Mouse (Mus musculus): ENCODE data around the gene Camta1. TPM values are rescaled to one million over a fixed set of nuclear protein-coding genes. Genes with fewer than 3 reads are reported as not detected.
A peak's percentile ranks its signal among the peaks of the same experiment; 100 is the strongest.

Camta1 gene
- polyA plus RNA-seq, 1 experiment from 2014 or later, result 140 TPM

- no peaks in the 10 kb centered on the region for H3K4me1 ChIP-seq (replicated peaks; ENCODE audit: control insufficient read depth, insufficient read depth, low read length)
- 35% methylated on average over 10 of the region's 10 CpGs for WGBS
- ATAC-seq (replicated peaks; ENCODE audit: low FRiP score) (no peak), DNase-seq (ENCODE audit: low spot score) (no peak)
- no peak overlapping the region for H3K27ac ChIP-seq (ENCODE audit: low read depth, low read length)
- no peak overlapping the region for H3K4me3 ChIP-seq (ENCODE audit: low read depth, low read length)
- no peak overlapping the region for H3K4me2 ChIP-seq (ENCODE audit: low read depth, low read length, severe bottlenecking)
- H3K9ac ChIP-seq (ENCODE audit: low read length), result no peak overlapping the region
- H3K27me3 ChIP-seq (ENCODE audit: control insufficient read depth, insufficient read depth, low read length), result no peaks in the 10 kb centered on the region
- no peaks in the 10 kb centered on the region for H3K36me3 ChIP-seq (ENCODE audit: control insufficient read depth, insufficient read depth, low read length)
- H3K9me3 ChIP-seq (ENCODE audit: control insufficient read depth, low read length), result no peaks in the 10 kb centered on the region; the same call in 1 of the 2 replicates
Measured at GRCm38 (mm10) chr4:151630664-151631063, 231.0 kb downstream of the Camta1 start.

GRCm38 (mm10) chr4:151630231-151630630 is 231.4 kb downstream of the Camta1 start:
- no peak for DNase-seq (ENCODE audit: low spot score)
- H3K9me3 ChIP-seq (ENCODE audit: control insufficient read depth, low read length), result no peaks in the 10 kb centered on the region; the same call in 1 of the 2 replicates
- no peak overlapping the region for H3K9ac ChIP-seq (ENCODE audit: low read length)
- no peak overlapping the region for H3K27ac ChIP-seq (ENCODE audit: low read depth, low read length)
- WGBS, result 34% methylated on average over 3 of the region's 3 CpGs
- ATAC-seq (replicated peaks; ENCODE audit: low FRiP score), result no peak
- H3K27me3 ChIP-seq (ENCODE audit: control insufficient read depth, insufficient read depth, low read length), result no peaks in the 10 kb centered on the region
- no peaks in the 10 kb centered on the region for H3K4me1 ChIP-seq (replicated peaks; ENCODE audit: control insufficient read depth, insufficient read depth, low read length)
- H3K4me3 ChIP-seq (ENCODE audit: low read depth, low read length), result no peak overlapping the region
- H3K4me2 ChIP-seq (ENCODE audit: low read depth, low read length, severe bottlenecking), result no peak overlapping the region
- no peaks in the 10 kb centered on the region for H3K36me3 ChIP-seq (ENCODE audit: control insufficient read depth, insufficient read depth, low read length)

GRCm38 (mm10) chr4:151619541-151620016 is 242.1 kb downstream of the Camta1 start:
- 77% methylated on average over 14 of the region's 14 CpGs for WGBS
- H3K27ac ChIP-seq (ENCODE audit: low read depth, low read length), result no peak overlapping the region

GRCm38 (mm10) chr4:151618420-151619310 is 243.0 kb downstream of the Camta1 start:
- H3K4me3 ChIP-seq (ENCODE audit: low read depth, low read length), result no peak overlapping the region
- no peak for ATAC-seq (replicated peaks; ENCODE audit: low FRiP score)
- H3K27ac ChIP-seq (ENCODE audit: low read depth, low read length), result no peak overlapping the region
- H3K9me3 ChIP-seq (ENCODE audit: control insufficient read depth, low read length), result no peaks in the 10 kb centered on the region
- H3K4me2 ChIP-seq (ENCODE audit: low read depth, low read length, severe bottlenecking), result no peak overlapping the region
- peaks cover 2% of the 10 kb centered on the region; the same call in 1 of the 2 replicates for H3K4me1 ChIP-seq (replicated peaks; ENCODE audit: control insufficient read depth, insufficient read depth, low read length)
- no peak overlapping the region for H3K9ac ChIP-seq (ENCODE audit: low read length)
- H3K27me3 ChIP-seq (ENCODE audit: control insufficient read depth, insufficient read depth, low read length), result no peaks in the 10 kb centered on the region
- 38% methylated on average over 21 of the region's 21 CpGs for WGBS
- DNase-seq (ENCODE audit: low spot score), result no peak
- H3K36me3 ChIP-seq (ENCODE audit: control insufficient read depth, insufficient read depth, low read length), result no peaks in the 10 kb centered on the region

More at GRCm38 (mm10) chr4:151619541-151620016, 242.1 kb downstream of the Camta1 start:
- Histone ChIP-seq H3K27me3 (ENCODE audit: control insufficient read depth, insufficient read depth, low read length) (no peaks in the 10 kb centered on the region), H3K9me3 (ENCODE audit: control insufficient read depth, low read length) (no peaks in the 10 kb centered on the region), H3K4me2 (ENCODE audit: low read depth, low read length, severe bottlenecking) (no peak overlapping the region), H3K9ac (ENCODE audit: low read length) (no peak overlapping the region), H3K36me3 (ENCODE audit: control insufficient read depth, insufficient read depth, low read length) (no peaks in the 10 kb centered on the region), H3K4me3 (ENCODE audit: low read depth, low read length) (no peak overlapping the region), H3K4me1 (replicated peaks; ENCODE audit: control insufficient read depth, insufficient read depth, low read length) (peaks cover 2% of the 10 kb centered on the region; the same call in 1 of the 2 replicates)
- DNase-seq (ENCODE audit: low spot score) (no peak), ATAC-seq (replicated peaks; ENCODE audit: low FRiP score) (no peak)

- ATAC-seq (replicated peaks; ENCODE audit: low FRiP score) (no peak), DNase-seq (ENCODE audit: low spot score) (no peak)
- Histone ChIP-seq H3K4me2 (ENCODE audit: low read depth, low read length, severe bottlenecking) (no peak overlapping the region), H3K4me3 (ENCODE audit: low read depth, low read length) (no peak overlapping the region), H3K9ac (ENCODE audit: low read length) (no peak overlapping the region), H3K9me3 (ENCODE audit: control insufficient read depth, low read length) (no peaks in the 10 kb centered on the region), H3K36me3 (ENCODE audit: control insufficient read depth, insufficient read depth, low read length) (no peaks in the 10 kb centered on the region), H3K27me3 (ENCODE audit: control insufficient read depth, insufficient read depth, low read length) (no peaks in the 10 kb centered on the region), H3K27ac (ENCODE audit: low read depth, low read length) (no peak overlapping the region), H3K4me1 (replicated peaks; ENCODE audit: control insufficient read depth, insufficient read depth, low read length) (no peaks in the 10 kb centered on the region)
- 72% methylated on average over 6 of the region's 6 CpGs for WGBS
Measured at GRCm38 (mm10) chr4:151611621-151612020, 250.1 kb downstream of the Camta1 start.

GRCm38 (mm10) chr4:151610266-151610665 is 251.4 kb downstream of the Camta1 start:
- no peak for ATAC-seq (replicated peaks; ENCODE audit: low FRiP score)
- 16% methylated on average over 8 of the region's 8 CpGs for WGBS
- H3K36me3 ChIP-seq (ENCODE audit: control insufficient read depth, insufficient read depth, low read length), result no peaks in the 10 kb centered on the region
- no peaks in the 10 kb centered on the region for H3K27me3 ChIP-seq (ENCODE audit: control insufficient read depth, insufficient read depth, low read length)
- H3K27ac ChIP-seq (ENCODE audit: low read depth, low read length), result no peak overlapping the region
- no peak overlapping the region for H3K4me2 ChIP-seq (ENCODE audit: low read depth, low read length, severe bottlenecking)
- no peak overlapping the region for H3K9ac ChIP-seq (ENCODE audit: low read length)
- no peaks in the 10 kb centered on the region for H3K4me1 ChIP-seq (replicated peaks; ENCODE audit: control insufficient read depth, insufficient read depth, low read length)
- peak; percentile 85 for DNase-seq (ENCODE audit: low spot score)
- no peak overlapping the region for H3K4me3 ChIP-seq (ENCODE audit: low read depth, low read length)
- no peaks in the 10 kb centered on the region for H3K9me3 ChIP-seq (ENCODE audit: control insufficient read depth, low read length)

- Histone ChIP-seq H3K9me3 (ENCODE audit: control insufficient read depth, low read length) (no peaks in the 10 kb centered on the region), H3K27ac (ENCODE audit: low read depth, low read length) (no peak overlapping the region), H3K9ac (ENCODE audit: low read length) (no peak overlapping the region), H3K27me3 (ENCODE audit: control insufficient read depth, insufficient read depth, low read length) (no peaks in the 10 kb centered on the region), H3K4me3 (ENCODE audit: low read depth, low read length) (no peak overlapping the region), H3K4me1 (replicated peaks; ENCODE audit: control insufficient read depth, insufficient read depth, low read length) (no peaks in the 10 kb centered on the region), H3K36me3 (ENCODE audit: control insufficient read depth, insufficient read depth, low read length) (no peaks in the 10 kb centered on the region), H3K4me2 (ENCODE audit: low read depth, low read length, severe bottlenecking) (no peak overlapping the region)
- DNase-seq (ENCODE audit: low spot score) (peak; percentile 82), ATAC-seq (replicated peaks; ENCODE audit: low FRiP score) (no peak)
- 39% methylated on average over 6 of the region's 6 CpGs for WGBS
Measured at GRCm38 (mm10) chr4:151604907-151605306, 256.8 kb downstream of the Camta1 start.

GRCm38 (mm10) chr4:151604481-151604880 is 257.2 kb downstream of the Camta1 start:
- Histone ChIP-seq H3K27ac (ENCODE audit: low read depth, low read length) (no peak overlapping the region), H3K4me1 (replicated peaks; ENCODE audit: control insufficient read depth, insufficient read depth, low read length) (no peaks in the 10 kb centered on the region), H3K4me3 (ENCODE audit: low read depth, low read length) (no peak overlapping the region), H3K36me3 (ENCODE audit: control insufficient read depth, insufficient read depth, low read length) (no peaks in the 10 kb centered on the region), H3K4me2 (ENCODE audit: low read depth, low read length, severe bottlenecking) (no peak overlapping the region), H3K27me3 (ENCODE audit: control insufficient read depth, insufficient read depth, low read length) (no peaks in the 10 kb centered on the region), H3K9ac (ENCODE audit: low read length) (no peak overlapping the region), H3K9me3 (ENCODE audit: control insufficient read depth, low read length) (no peaks in the 10 kb centered on the region)
- peak; percentile 93 for DNase-seq (ENCODE audit: low spot score)
- 6% methylated on average over 16 of the region's 16 CpGs for WGBS
- no peak; the same call in 1 of the 2 replicates for ATAC-seq (replicated peaks; ENCODE audit: low FRiP score)

Measured in forebrain, embryonic 11.5 days (tissue).